Comparison of ENCODE assay signal across 23 mouse cellular contexts in genomic region chr5:104371284-104371683, GRCm38 (mm10). TPM values are rescaled to one million over a fixed set of nuclear protein-coding genes. Genes with fewer than 3 reads are reported as not detected.
"Had no signal": no experiment of that assay in that cellular context is flagged by ENCODE, and none has a peak within 500 bp of the region (broad histone marks: within the 10 kb centered on the region; RNA-seq: fewer than 3 reads in every experiment).

No protein-coding gene starts in this region.

- H3K4me3 ChIP-seq: neural tube, embryonic 15.5 days; stomach, embryonic 15.5 days had no signal

- DNase-seq: retina, postnatal 1 day; right cerebral cortex, adult 18-20 months; right cerebral cortex, postnatal 14 days; right cerebral cortex, postnatal 25 days; spleen, adult 18-20 months; thymus, adult 18-20 months; thymus, adult 2 months; thymus, postnatal 14 days; thymus, postnatal 25 days; thymus, postnatal 36 days; thymus, postnatal 4 days had no signal

- H3K4me2 ChIP-seq: neural tube, embryonic 15.5 days; stomach, embryonic 15.5 days had no signal

- H3K9ac ChIP-seq: neural tube, embryonic 15.5 days; stomach, embryonic 15.5 days had no signal

- H3K9me3 ChIP-seq: neural tube, embryonic 15.5 days; stomach, embryonic 15.5 days had no signal

- H3K27ac ChIP-seq: neural tube, embryonic 15.5 days; stomach, embryonic 15.5 days; stomach, postnatal 0 days had no signal

- H3K36me3 ChIP-seq: neural tube, embryonic 15.5 days; stomach, embryonic 15.5 days had no signal

- H3K27me3 ChIP-seq: neural tube, embryonic 15.5 days; stomach, embryonic 15.5 days had no signal

RNA-seq across cellular contexts. Expression of gene Mepe, which starts 46.2 kb away (rescaled TPM):
- total RNA-seq: neutrophil, adult 5-6 weeks had no signal
- polyA plus RNA-seq: neural tube, embryonic 14.5 days; neural tube, embryonic 15.5 days; small intestine, adult 2 months; spleen, adult 2 months; stomach, embryonic 14.5 days; stomach, embryonic 15.5 days; stomach, embryonic 16.5 days; stomach, postnatal 0 days; testis, adult 2 months; thymus, adult 2 months; thymus, postnatal 0 days; urinary bladder, adult 2 months had no signal
